Mouse (Mus musculus): ENCODE measurements around the gene Sparc.

- TF ChIP-seq CTCF (IDR thresholded peaks at IDR 0.05; ENCODE audit: extremely low read depth, insufficient read depth, insufficient read length, insufficient replicate concordance) (no peak), POLR2A (IDR thresholded peaks at IDR 0.05; ENCODE audit: low read depth, low read length) (no peak)
Measured at GRCm38 (mm10) chr11:55358094-55358783, 64.7 kb downstream of the Sparc start.
